Mouse (Mus musculus): ENCODE measurements around the gene Rims3. TPM values are rescaled to one million over a fixed set of nuclear protein-coding genes. Genes with fewer than 3 reads are reported as not detected.

Rims3 gene
- total and polyA plus RNA-seq, 3 experiments, result 0.16 TPM; not detected in 2

GRCm38 (mm10) chr4:120924554-120925299 is 70.1 kb downstream of the Rims3 start, which contains the start of gene Exo5:
Gene Exo5, minus strand, starts transcription at chr4:120925017.
- DNase-seq (ENCODE audit: low spot score) (peak; percentile 90), ATAC-seq (ENCODE audit: extremely low read depth, insufficient number of reproducible peaks, low FRiP score, poor library complexity, severe bottlenecking) (peak; percentile 98)
- Histone ChIP-seq H3K9me3 (replicated peaks) (peaks cover 9% of the 10 kb centered on the region), H3K4me3 (ENCODE audit: low read depth, low read length) (peak within 1 kb of the TSS; percentile 83), H3K36me3 (replicated peaks) (peaks cover 23% of the 10 kb centered on the region), H3K4me1 (ENCODE audit: insufficient read depth, low read depth, low read length) (peaks cover 27% of the 10 kb centered on the region), H3K27me3 (ENCODE audit: insufficient read depth, low read length) (no peaks in the 10 kb centered on the region)
- TF ChIP-seq POLR2AphosphoS5 (IDR thresholded peaks at IDR 0.05; ENCODE audit: insufficient replicate concordance, low read depth, low read length) (no peak; the same call in 1 of the 2 replicates), GATA1 (IDR thresholded peaks at IDR 0.05; ENCODE audit: borderline replicate concordance, low read length) (no peak), GATA2 (IDR thresholded peaks at IDR 0.05; ENCODE audit: borderline replicate concordance, low read depth, low read length) (no peak), TAL1 (conservative IDR thresholded peaks at IDR 0.05; ENCODE audit: low read depth, low read length) (no peak), CTCF (IDR thresholded peaks at IDR 0.05; ENCODE audit: low read depth, low read length) (no peak)

DNA sequence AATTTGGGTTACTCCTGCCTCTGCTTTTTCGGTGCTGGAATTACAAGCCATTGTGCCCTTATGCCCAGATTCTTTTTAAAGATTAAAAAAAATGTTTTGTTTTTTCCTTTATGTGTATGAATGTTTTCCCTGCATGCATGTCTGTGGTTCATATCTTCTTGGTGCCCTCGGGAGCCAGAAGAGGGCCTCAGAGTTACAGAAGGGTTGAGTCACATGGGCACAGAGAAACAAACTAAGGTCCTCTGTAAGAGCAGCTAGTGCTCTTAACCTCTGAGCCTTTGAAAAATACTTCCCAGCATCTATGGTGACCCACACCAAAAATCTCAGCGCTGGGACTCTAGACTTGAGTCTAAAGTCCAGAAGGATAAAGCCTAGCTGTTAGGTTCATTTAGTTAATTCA is 70.8 kb downstream of the Rims3 start:
- ATAC-seq (ENCODE audit: extremely low read depth, insufficient number of reproducible peaks, low FRiP score, poor library complexity, severe bottlenecking), result peak; percentile 72; the same call in 1 of the 2 replicates
- H3K27me3 ChIP-seq (ENCODE audit: insufficient read depth, low read length), result no peaks in the 10 kb centered on the region
- peak; percentile 37 for DNase-seq (ENCODE audit: low spot score)
- peaks cover 11% of the 10 kb centered on the region for H3K9me3 ChIP-seq (replicated peaks)
- H3K36me3 ChIP-seq (replicated peaks), result peaks cover 20% of the 10 kb centered on the region
- no peak for TF ChIP-seq POLR2AphosphoS5 (IDR thresholded peaks at IDR 0.05; ENCODE audit: insufficient replicate concordance, low read depth, low read length)
- no peak for TF ChIP-seq GATA1 (IDR thresholded peaks at IDR 0.05; ENCODE audit: borderline replicate concordance, low read length)
- H3K4me1 ChIP-seq (ENCODE audit: insufficient read depth, low read depth, low read length), result peaks cover 27% of the 10 kb centered on the region
- peak overlapping the region; percentile 83 for H3K4me3 ChIP-seq (ENCODE audit: low read depth, low read length)

- DNase-seq (ENCODE audit: low spot score) (no peak), ATAC-seq (ENCODE audit: extremely low read depth, insufficient number of reproducible peaks, low FRiP score, poor library complexity, severe bottlenecking) (no peak)
- Histone ChIP-seq H3K4me1 (ENCODE audit: insufficient read depth, low read depth, low read length) (peaks cover 14% of the 10 kb centered on the region), H3K9me3 (replicated peaks) (peaks cover 16% of the 10 kb centered on the region), H3K27me3 (ENCODE audit: insufficient read depth, low read length) (no peaks in the 10 kb centered on the region), H3K36me3 (replicated peaks) (peaks cover 23% of the 10 kb centered on the region), H3K4me3 (ENCODE audit: low read depth, low read length) (no peak overlapping the region)
- TF ChIP-seq GATA2 (IDR thresholded peaks at IDR 0.05; ENCODE audit: borderline replicate concordance, low read depth, low read length), result no peak
- TF ChIP-seq GATA1 (IDR thresholded peaks at IDR 0.05; ENCODE audit: borderline replicate concordance, low read length), result no peak
- no peak for TF ChIP-seq POLR2AphosphoS5 (IDR thresholded peaks at IDR 0.05; ENCODE audit: insufficient replicate concordance, low read depth, low read length)
- TF ChIP-seq CTCF (IDR thresholded peaks at IDR 0.05; ENCODE audit: low read depth, low read length), result no peak
- TF ChIP-seq TAL1 (conservative IDR thresholded peaks at IDR 0.05; ENCODE audit: low read depth, low read length), result no peak
These were observed 74.1 kb downstream of the Rims3 start for GRCm38 (mm10) chr4:120928686-120929085.

DNA sequence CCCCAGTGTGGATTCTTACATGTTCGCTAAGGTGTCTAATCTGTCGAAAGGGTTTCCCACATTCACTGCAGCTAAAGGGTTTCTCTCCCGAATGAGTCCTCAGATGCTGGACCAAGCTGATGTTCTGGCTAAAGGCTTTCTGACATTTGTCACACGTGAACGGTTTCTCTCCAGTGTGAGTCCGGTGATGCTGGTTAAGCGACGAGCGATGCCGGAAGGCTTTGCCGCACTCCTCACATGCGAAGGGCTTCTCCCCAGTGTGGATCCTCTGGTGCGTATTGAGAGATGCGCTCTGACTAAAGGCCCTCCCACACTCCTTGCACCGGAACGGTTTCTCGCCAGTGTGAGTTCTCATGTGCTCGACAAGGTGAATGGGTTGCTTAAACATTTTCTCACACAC is 76.1 kb downstream of the Rims3 start:
- no peak for ATAC-seq (ENCODE audit: extremely low read depth, insufficient number of reproducible peaks, low FRiP score, poor library complexity, severe bottlenecking)
- peaks cover 41% of the 10 kb centered on the region for H3K36me3 ChIP-seq (replicated peaks)
- H3K27me3 ChIP-seq (ENCODE audit: insufficient read depth, low read length), result no peaks in the 10 kb centered on the region
- no peak overlapping the region for H3K4me3 ChIP-seq (ENCODE audit: low read depth, low read length)
- no peak for TF ChIP-seq GATA2 (IDR thresholded peaks at IDR 0.05; ENCODE audit: borderline replicate concordance, low read depth, low read length)
- TF ChIP-seq GATA1 (IDR thresholded peaks at IDR 0.05; ENCODE audit: borderline replicate concordance, low read length), result no peak
- no peak for TF ChIP-seq TAL1 (conservative IDR thresholded peaks at IDR 0.05; ENCODE audit: low read depth, low read length)
- TF ChIP-seq POLR2AphosphoS5 (IDR thresholded peaks at IDR 0.05; ENCODE audit: insufficient replicate concordance, low read depth, low read length), result no peak
- TF ChIP-seq CTCF (IDR thresholded peaks at IDR 0.05; ENCODE audit: low read depth, low read length), result no peak
- DNase-seq (ENCODE audit: low spot score), result no peak
- H3K4me1 ChIP-seq (ENCODE audit: insufficient read depth, low read depth, low read length), result peaks cover 10% of the 10 kb centered on the region
- peaks cover 16% of the 10 kb centered on the region for H3K9me3 ChIP-seq (replicated peaks)

GRCm38 (mm10) chr4:120935006-120935405 is 80.4 kb downstream of the Rims3 start:
- DNase-seq (ENCODE audit: low spot score) (no peak), ATAC-seq (ENCODE audit: extremely low read depth, insufficient number of reproducible peaks, low FRiP score, poor library complexity, severe bottlenecking) (no peak)
- Histone ChIP-seq H3K4me1 (ENCODE audit: insufficient read depth, low read depth, low read length) (peaks cover 6% of the 10 kb centered on the region), H3K4me3 (ENCODE audit: low read depth, low read length) (no peak overlapping the region), H3K27me3 (ENCODE audit: insufficient read depth, low read length) (no peaks in the 10 kb centered on the region), H3K36me3 (replicated peaks) (peaks cover 43% of the 10 kb centered on the region), H3K9me3 (replicated peaks) (peaks cover 7% of the 10 kb centered on the region)
- TF ChIP-seq GATA2 (IDR thresholded peaks at IDR 0.05; ENCODE audit: borderline replicate concordance, low read depth, low read length), result no peak
- TF ChIP-seq POLR2AphosphoS5 (IDR thresholded peaks at IDR 0.05; ENCODE audit: insufficient replicate concordance, low read depth, low read length), result no peak
- no peak for TF ChIP-seq CTCF (IDR thresholded peaks at IDR 0.05; ENCODE audit: low read depth, low read length)
- TF ChIP-seq TAL1 (conservative IDR thresholded peaks at IDR 0.05; ENCODE audit: low read depth, low read length), result no peak
- no peak for TF ChIP-seq GATA1 (IDR thresholded peaks at IDR 0.05; ENCODE audit: borderline replicate concordance, low read length)

Other genes with a start within 250 kb of the Rims3 start
- 65.4 and 67.9 TPM in 2 replicates for gene Cited4, start 188.2 kb upstream of the Rims3 start, total RNA-seq (2014; fragmentation: Nextera tagmentation)
- gene Cited4, start 188.2 kb upstream of the Rims3 start, total RNA-seq (2017), result 82.3 and 128 TPM in 2 replicates
- 625 and 793 TPM in 2 replicates for gene Cited4, start 188.2 kb upstream of the Rims3 start, polyA plus RNA-seq (2012)
- not detected in 2 replicates for gene Kcnq4, start 106.2 kb upstream of the Rims3 start, total RNA-seq (2014; fragmentation: Nextera tagmentation)
- gene Kcnq4, start 106.2 kb upstream of the Rims3 start, total RNA-seq (2017), result 0.05 and 0.06 TPM in 2 replicates
- not detected in 2 replicates for gene Kcnq4, start 106.2 kb upstream of the Rims3 start, polyA plus RNA-seq (2012)
- gene Nfyc, start 23.2 kb upstream of the Rims3 start, total RNA-seq (2014; fragmentation: Nextera tagmentation), result 61.2 and 90.7 TPM in 2 replicates
- gene Nfyc, start 23.2 kb upstream of the Rims3 start, total RNA-seq (2017), result 35.8 and 42.9 TPM in 2 replicates
- 36.7 and 80.1 TPM in 2 replicates for gene Nfyc, start 23.2 kb upstream of the Rims3 start, polyA plus RNA-seq (2012)
- 9.2 TPM in 2 replicates for gene Exo5, start 70.2 kb downstream of the Rims3 start, total RNA-seq (2014; fragmentation: Nextera tagmentation)
- gene Exo5, start 70.2 kb downstream of the Rims3 start, total RNA-seq (2017), result 12.6 and 14.5 TPM in 2 replicates
- gene Exo5, start 70.2 kb downstream of the Rims3 start, polyA plus RNA-seq (2012), result 4.7 and 5.5 TPM in 2 replicates
- gene Zfp69, start 96.9 kb downstream of the Rims3 start, total RNA-seq (2014; fragmentation: Nextera tagmentation), result 6.6 and 8.1 TPM in 2 replicates
- gene Zfp69, start 96.9 kb downstream of the Rims3 start, total RNA-seq (2017), result 3.8 and 4.9 TPM in 2 replicates
- gene Zfp69, start 96.9 kb downstream of the Rims3 start, polyA plus RNA-seq (2012), result 1.8 and 2.7 TPM in 2 replicates
- 92.6 and 109 TPM in 2 replicates for gene Smap2, start 162.4 kb downstream of the Rims3 start, total RNA-seq (2014; fragmentation: Nextera tagmentation)
- gene Smap2, start 162.4 kb downstream of the Rims3 start, total RNA-seq (2017), result 26.3 and 35.6 TPM in 2 replicates
- gene Smap2, start 162.4 kb downstream of the Rims3 start, polyA plus RNA-seq (2012), result 32.9 and 33.4 TPM in 2 replicates
- not detected in 2 replicates for gene Col9a2, start 184.6 kb downstream of the Rims3 start, total RNA-seq (2014; fragmentation: Nextera tagmentation)
- gene Col9a2, start 184.6 kb downstream of the Rims3 start, total RNA-seq (2017), result not detected in 2 replicates
- gene Col9a2, start 184.6 kb downstream of the Rims3 start, polyA plus RNA-seq (2012), result not detected in 2 replicates
- gene Zmpste24, start 243.4 kb downstream of the Rims3 start, total RNA-seq (2014; fragmentation: Nextera tagmentation), result 71.8 and 83.9 TPM in 2 replicates
- gene Zmpste24, start 243.4 kb downstream of the Rims3 start, total RNA-seq (2017), result 50.5 and 58.2 TPM in 2 replicates
- gene Zmpste24, start 243.4 kb downstream of the Rims3 start, polyA plus RNA-seq (2012), result 3.4 and 4.4 TPM in 2 replicates